Mouse (Mus musculus) neural tube, embryonic 15.5 days (tissue): ENCODE measurements around the gene Gm21244. TPM values are rescaled to one million over a fixed set of nuclear protein-coding genes. Genes with fewer than 3 reads are reported as not detected.
"Not testable (repeated sequence)": the region's sequence is repeated elsewhere in the genome, so short reads cannot be mapped to it uniquely, and the experiment has no call there.

Source experiments
- ATAC-seq: fragments of 200-750 bp; cut with Nextera tagmentation; 2 replicates; pipeline ENCODE4 v1.8.0; 2017; ENCODE audit warnings: mild to moderate bottlenecking, moderate TSS enrichment, moderate library complexity; ENCODE audit not compliant: low FRiP score
- H3K27ac ChIP-seq: fragments of 300-500 bp; sonication (generic); replicated peaks from 2 replicates; pipeline ENCODE4 v1.5.1; 2015; ENCODE audit warnings: mild to moderate bottlenecking, inconsistent platforms
- H3K27me3 ChIP-seq: fragments of 300-500 bp; sonication (generic); replicated peaks from 2 replicates; pipeline ENCODE4 v1.6.1; 2015; ENCODE audit warnings: inconsistent platforms
- H3K36me3 ChIP-seq: fragments of 300-500 bp; sonication (generic); 2 replicates; pipeline ENCODE4 v1.6.1; 2015; ENCODE audit warnings: inconsistent platforms
- H3K4me1 ChIP-seq: fragments of 300-500 bp; sonication (generic); 2 replicates; pipeline ENCODE4 v1.6.1; 2015; ENCODE audit warnings: inconsistent platforms
- H3K4me2 ChIP-seq: fragments of 300-500 bp; sonication (generic); 2 replicates; pipeline ENCODE4 v1.6.1; 2015; ENCODE audit warnings: inconsistent platforms, mild to moderate bottlenecking, moderate library complexity
- H3K4me3 ChIP-seq: fragments of 300-500 bp; sonication (generic); replicated peaks from 2 replicates; pipeline ENCODE4 v1.5.1; 2015; ENCODE audit warnings: mild to moderate bottlenecking, inconsistent platforms
- H3K9ac ChIP-seq: fragments of 300-500 bp; sonication (generic); replicated peaks from 2 replicates; pipeline ENCODE4 v1.6.1; 2015; ENCODE audit warnings: mild to moderate bottlenecking, inconsistent platforms
- H3K9me3 ChIP-seq: fragments of 300-500 bp; sonication (generic); replicated peaks from 2 replicates; pipeline ENCODE4 v1.6.1; 2016; ENCODE audit warnings: inconsistent platforms
- WGBS: fragments of 180-500 bp; shearing (Covaris S2); methylation state at CpG from one replicate; pipeline ENCODE4 v1.1.7; 2015; ENCODE audit warnings: mixed read lengths; 5-methylcytosine and 5-hydroxymethylcytosine counted together
- polyA plus RNA-seq: library from polyadenylated mRNA; unstranded; fragments of >200 nt; fragmentation: Nextera tagmentation; extraction: Ambion mirVana; gene quantifications from 2 replicates; pipeline ENCODE4 v1.2.1, GENCODE M21; 2015

Gene Gm21244
- not detected in 2 replicates for polyA plus RNA-seq

GRCm38 (mm10) chrY:7169193-7169592 is at the start of gene Gm21244:
Gene Gm21244, minus strand, starts transcription at chrY:7169293.
- H3K4me2 ChIP-seq, H3K36me3 ChIP-seq, H3K4me3 ChIP-seq, H3K9me3 ChIP-seq, H3K9ac ChIP-seq, H3K27ac ChIP-seq, H3K27me3 ChIP-seq, ATAC-seq, H3K4me1 ChIP-seq: not testable (repeated sequence)
- WGBS: no CpG with 5 or more reads among the region's 3 CpGs

Other genes with a start within 250 kb of the Gm21244 start
- gene Gm28998, start 84.5 kb upstream of the Gm21244 start, polyA plus RNA-seq: not detected in 2 replicates
- gene Gm21788, start 235.7 kb upstream of the Gm21244 start, polyA plus RNA-seq: not detected in 2 replicates